Mouse (Mus musculus): ENCODE measurements at regions not wholly inside any gene's neighbourhood (a gene's known extent, or its start where the extent isn't known, plus 50 kb on each side); places are given as distances from the start of the nearest gene placed in this dataset.

GRCm38 (mm10) chr19:16037806-16038205 is 53.0 kb upstream of the Cep78 start:
- TF ChIP-seq CTCF (IDR thresholded peaks at IDR 0.05; ENCODE audit: low read depth), result no peak
- no peak for TF ChIP-seq EP300 (IDR thresholded peaks at IDR 0.05; ENCODE audit: low read depth)
